Mouse (Mus musculus) ovary, postnatal 14 days (tissue): ENCODE results near the gene Slco1a4.
"Not testable (repeated sequence)": the region's sequence is repeated elsewhere in the genome, so short reads cannot be mapped to it uniquely, and the experiment has no call there.

ENCODE experiments used
- DNase-seq: peaks from one replicate; pipeline ENCODE4 v3.0.0; 2022; ENCODE audit warnings: low spot score

Slco1a4 gene

DNA sequence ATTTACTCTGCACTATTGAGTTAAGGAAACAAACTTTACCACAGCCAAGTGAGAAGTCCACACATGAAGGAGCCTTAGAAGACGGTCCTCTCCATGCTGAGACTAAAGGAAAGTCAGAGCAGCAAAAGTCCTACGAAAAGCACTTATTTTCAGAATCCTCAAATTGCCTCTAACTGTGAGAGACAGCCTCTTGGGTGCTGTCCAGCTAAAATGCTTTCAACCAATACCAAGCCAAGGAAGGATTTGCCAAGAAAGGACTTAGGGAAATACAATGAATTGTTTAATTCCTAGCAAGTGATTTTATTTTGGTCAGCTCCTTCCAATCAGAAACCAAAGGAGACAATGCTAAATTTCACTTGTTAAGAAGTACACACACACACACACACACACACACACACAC lies at the start of gene Slco1a4:
TSS of gene Slco1a4 (minus strand) at position 115 of the 400 bp plus-strand sequence.
- no peak for DNase-seq

DNA sequence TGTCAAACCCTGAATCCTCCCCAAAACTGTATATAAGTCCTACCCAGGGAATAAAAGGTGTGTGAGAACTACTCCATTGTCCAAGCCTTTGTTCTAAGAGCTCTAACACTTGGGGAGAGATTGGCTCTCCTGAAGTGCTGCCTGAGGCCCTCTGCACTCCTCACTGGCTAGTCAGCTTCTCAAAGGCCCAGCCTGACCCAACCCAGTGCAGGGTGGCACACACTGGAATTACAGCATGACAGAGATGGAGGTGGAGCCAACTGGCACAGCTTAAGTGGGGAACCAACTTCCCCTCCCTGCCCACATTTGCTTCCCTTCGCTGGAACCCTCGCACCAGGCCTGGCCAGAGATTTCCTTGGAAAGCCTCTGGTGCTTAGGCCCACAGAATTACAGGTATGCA lies 42.2 kb upstream of the Slco1a4 start:
- no peak for DNase-seq

DNA sequence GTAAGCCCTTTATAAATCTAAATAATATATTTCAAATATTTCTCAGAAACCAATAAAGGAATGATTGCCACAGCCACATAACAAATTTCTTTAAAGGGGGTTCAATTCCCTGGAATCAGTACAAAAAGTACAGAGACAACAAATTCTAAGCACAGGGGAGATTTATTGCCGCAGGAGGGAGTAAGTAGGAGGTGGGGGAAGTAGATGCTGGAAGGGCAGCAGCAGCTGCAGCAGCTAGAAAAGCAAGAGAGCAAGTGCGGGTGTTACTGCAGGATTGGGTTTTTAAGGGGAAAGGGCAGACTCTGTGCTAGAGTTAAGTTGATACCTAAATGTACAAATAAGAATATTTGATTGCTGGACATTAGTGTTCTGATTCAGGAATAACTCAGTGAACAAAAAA lies 33.7 kb upstream of the Slco1a4 start:
- DNase-seq, result no peak

DNA sequence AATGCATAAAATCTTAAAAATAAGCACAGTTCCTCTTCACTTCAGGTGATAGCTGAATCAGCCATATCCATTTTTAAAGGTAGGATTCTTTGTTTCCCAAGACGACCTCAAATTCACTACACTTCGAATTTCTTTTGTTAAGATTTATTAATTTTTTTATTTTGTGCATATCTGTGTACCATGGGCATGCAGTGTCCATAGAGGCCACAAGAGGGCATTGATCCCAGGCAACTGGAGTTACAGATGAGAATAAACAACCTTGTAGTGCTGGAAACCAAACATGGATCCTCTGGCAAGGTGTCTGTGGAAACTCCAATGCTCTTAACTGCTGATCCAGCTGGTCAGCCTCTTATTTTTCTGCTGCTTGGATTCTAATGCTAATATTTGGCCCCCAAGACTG lies 32.2 kb upstream of the Slco1a4 start:
- DNase-seq, result no peak

DNA sequence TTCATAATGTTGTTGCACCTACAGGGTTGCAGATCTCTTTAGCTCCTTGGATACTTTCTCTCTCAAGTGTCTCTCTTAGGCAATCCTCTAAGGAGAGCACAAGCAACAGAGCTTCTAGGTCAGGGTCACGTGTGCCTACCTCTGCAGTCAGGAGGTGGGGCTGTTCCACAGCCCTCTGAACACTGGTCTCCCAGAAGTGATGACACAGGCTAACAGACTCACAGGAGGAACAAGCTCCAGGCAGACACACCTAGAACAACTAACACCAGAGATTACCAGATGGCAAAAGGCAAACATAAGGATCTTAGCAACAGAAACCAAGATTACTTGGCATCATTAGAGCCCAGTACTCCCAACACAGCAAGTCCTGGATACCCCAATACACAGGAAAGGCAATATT lies 26.6 kb upstream of the Slco1a4 start:
- DNase-seq, result no peak

DNA sequence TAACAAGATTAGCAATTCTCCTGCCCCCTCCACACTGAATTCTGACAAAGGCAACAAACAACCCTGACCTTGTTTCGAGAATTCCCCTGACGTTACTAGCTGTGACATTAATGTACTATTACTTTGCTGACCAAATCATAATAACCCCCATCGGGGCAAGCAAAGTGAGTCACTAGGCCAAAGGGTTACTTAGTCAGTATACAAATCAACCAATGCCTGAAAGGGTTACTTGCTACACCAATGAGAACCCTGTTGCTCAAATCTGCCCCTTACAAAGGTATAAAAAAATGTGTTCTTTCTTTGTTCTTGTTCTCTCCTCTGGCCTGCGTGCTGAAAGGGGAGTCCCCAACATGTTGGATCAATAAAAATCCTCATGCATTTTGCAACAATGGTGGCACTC lies 19.7 kb upstream of the Slco1a4 start:
- DNase-seq, result not testable (repeated sequence)

DNA sequence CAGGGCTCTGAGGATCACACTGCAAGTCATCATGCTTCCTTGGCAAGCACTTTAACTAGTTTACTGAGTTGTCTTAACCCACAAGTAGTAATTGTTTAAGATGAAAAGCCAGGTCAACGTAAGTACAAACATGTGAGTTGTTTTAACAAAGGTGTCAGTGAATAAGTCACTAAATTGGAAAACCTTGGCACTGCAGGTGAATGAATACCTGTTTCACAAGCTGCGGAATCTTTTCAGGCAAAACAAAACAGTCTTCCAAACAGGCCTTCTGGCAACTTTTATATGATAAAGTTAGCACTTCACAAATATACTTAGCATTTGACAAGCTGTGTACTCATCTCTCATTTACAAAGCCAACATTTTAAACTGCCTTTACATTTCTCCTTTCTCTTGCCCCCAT lies 15.7 kb upstream of the Slco1a4 start:
- DNase-seq, result no peak

DNA sequence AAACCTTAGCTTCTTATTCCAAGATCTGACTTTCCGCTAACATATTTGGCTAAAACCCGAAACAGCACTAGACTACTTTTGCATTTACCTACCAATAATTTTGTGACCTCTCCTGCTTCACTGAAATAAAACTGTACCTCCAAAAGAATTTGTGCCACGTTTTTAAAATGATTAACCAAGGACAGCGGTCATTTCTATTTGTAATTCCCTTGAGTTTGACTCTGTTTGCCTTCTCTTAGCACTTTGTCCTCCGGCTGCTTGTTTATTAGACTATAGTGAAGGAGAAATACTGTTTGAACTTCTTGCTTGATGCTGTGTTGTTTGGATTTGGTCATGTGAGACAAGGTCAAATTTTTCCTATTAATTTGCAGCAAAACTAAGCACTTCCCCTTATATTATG lies 12.7 kb upstream of the Slco1a4 start:
- no peak for DNase-seq

DNA sequence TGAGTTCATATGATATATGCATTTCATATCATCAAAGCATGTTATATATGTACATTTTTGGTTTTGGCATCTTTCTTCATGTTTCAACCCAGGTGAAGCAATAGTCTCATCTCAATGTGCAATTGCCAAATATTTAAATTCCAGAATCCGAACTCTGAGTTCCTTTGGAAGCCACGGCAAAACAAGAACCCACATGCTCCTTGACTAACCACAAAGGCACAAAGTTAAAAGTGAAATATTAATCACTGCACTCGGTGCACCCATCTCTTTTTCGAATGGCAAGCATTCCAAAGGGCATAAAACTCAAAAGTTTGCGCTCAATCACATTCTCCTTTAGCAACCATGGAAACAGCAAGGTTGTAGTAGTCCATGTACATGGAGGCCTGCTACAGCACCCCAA lies 10.0 kb upstream of the Slco1a4 start:
- no peak for DNase-seq

DNA sequence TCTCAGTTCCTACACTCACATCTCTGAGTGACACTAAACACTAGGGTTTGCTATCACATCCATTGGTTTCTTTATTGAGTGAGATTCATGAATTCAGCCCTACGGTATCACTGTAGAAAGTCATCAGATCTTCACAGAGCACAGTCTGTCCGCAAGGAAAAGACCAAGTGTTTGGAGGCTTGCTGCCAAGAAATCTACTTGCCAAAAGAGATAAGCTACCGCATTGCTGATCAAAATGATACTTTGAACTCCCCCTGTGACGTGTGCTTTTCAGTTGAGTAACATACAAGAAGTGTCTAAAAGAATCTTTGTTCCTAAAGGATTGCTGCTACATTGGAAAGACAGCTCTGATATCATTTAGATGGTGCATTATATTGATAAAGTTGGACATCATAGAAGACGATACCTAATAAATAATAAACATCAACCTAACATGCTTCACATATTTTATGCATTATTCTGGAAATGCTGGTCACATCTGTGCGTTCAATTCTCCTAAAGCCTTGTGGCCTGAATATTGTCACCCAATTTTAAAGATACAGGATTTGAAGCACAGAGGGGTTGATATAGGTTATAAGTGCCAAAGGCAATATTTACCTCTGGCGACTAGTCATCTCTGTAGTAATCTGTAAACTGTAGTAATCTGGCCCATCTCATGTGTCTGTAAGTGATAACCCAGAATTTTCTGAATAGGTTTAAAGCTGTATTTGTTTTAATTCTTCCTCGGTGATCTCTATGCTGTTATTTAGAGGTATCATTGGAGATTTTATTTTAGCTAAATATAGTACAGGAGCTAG lies 1.9 kb upstream of the Slco1a4 start:
- DNase-seq, result no peak

DNA sequence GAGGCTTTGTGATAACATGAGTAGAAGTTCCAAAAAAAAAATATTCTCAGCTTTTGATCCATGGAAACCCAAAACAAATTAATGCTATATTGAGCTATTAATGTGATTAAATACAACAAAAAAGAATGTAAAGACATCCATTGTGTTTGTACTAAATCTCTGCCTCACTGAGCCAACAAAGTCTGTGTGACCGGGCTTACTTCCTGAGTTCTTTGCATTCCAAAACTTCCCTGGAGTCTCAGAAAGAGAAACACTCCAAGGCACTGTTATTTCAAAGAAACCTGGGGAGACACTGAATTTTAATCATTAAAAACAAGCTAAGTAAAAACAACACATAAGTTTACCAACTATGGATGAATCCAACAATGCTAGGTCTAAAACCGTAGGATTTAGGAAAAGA lies 2.4 kb downstream of the Slco1a4 start:
- no peak for DNase-seq

DNA sequence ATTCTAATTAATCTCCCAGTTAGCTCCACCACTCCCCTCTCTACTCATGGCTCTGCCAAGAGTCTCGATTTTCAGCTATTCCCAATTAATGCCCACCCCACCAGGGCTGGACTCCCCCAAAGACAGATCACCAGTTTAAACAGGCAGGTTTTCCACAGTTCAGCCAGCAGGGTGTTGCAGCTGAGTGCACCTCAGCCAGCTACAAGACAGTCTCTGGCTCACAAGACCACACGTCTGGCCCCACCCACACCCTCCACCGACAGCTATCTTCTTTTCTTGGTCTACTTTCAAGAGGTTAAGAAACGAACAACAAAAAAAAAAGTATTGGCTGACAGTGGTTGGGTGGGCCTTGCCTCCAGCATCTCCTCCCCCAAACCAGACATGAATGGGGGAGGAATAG lies 6.9 kb downstream of the Slco1a4 start:
- DNase-seq, result no peak

DNA sequence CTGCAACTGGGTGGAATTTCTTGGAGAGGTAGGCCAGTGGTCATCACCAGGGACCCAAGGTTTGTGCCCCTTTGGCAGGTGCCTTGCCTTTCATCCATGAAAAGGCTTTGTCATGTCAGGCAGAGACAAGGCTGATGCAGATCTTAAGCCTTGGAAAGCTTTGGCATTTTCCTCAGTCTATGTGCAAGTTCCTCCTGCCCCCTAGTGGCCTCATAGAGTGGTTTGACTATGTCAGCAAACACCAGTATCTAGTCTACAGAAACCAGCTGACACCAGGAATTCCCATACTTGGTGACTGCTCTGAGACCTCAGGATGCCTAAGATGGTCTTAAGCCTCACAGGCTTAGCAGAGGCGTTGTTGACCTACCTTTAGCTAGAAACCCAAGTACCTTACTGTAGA lies 58.2 kb downstream of the Slco1a4 start:
- DNase-seq, result peak; percentile 9

DNA sequence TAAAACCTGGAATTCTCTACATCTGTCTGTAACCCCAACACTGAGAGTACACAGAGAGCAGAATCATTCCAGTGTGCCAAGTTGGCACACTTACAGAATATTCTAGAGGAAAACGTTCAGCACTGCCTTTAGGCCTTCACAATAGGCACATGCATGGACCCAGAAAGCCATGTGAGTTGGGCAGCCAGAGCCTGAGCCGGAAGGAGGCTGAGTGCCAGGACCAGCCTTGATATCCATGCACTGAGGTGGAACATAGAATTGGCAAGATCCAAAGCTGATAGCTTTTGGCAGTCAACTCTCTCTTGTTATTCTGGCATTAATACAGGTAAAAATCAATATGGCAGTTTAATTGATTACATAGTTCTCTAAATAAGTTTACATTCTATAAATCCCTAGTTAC lies 81.5 kb downstream of the Slco1a4 start:
- DNase-seq, result no peak

DNA sequence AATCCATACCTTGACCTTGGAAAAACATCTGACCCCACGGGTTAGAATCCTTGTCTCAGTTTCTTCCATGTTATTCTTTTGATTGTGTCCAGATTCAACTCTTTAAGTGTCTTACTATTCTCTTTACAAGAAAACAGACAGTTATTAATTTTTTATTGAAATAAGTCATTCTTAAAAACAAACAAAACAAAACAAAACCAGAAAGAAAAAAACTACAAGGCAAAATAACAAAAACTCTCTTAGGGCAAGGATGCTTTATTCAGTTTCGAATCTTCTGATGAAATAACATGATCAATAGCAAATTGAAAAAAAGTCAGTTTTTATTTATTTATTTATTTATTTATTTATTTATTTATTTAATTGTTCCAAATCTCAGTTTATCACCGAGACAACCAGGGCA lies 82.3 kb downstream of the Slco1a4 start, which contains the start of gene Gm5724:
TSS of gene Gm5724 (minus strand) at position 101 of the 400 bp plus-strand sequence.
- no peak for DNase-seq
